Comparison of ENCODE assay signal across 18 mouse cellular contexts in the genomic region with DNA sequence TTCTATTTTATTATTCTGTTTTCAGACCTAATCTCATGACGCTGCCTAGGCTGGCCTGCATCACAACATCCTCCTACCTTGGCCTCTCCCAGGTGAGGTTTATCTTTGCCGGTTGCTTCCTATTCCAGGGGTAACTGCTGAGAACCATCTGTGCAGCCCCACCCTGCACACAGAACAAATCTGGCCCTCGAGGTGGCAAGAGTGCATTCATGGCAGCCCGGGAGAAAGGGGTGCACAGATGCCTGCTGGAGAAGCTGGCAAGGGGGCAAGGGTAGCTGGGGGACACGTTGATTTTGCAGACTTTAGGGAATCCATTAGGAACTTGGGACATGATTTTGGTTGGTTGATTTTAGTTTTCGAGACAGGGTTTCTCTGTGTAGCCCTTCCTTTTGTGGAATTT. TPM values are rescaled to one million over a fixed set of nuclear protein-coding genes. Genes with fewer than 3 reads are reported as not detected.
DNase-seq lines count a peak whose midpoint lies in the region.
"Had no signal": no experiment of that assay in that cellular context is flagged by ENCODE, and none has a peak within 500 bp of the region (broad histone marks: within the 10 kb centered on the region; RNA-seq: fewer than 3 reads in every experiment).

No protein-coding gene starts in this region.

- DNase-seq in heart, embryonic 10.5 days (ENCODE audit: low spot score) = peak; percentile 71
- DNase-seq in heart, adult 9 months (ENCODE audit: low spot score in 2 of 2) = no peak
- peak; percentile 2 to 5 for DNase-seq in left cerebral cortex, postnatal 36 days (ENCODE audit: low spot score in 2 of 2)
- DNase-seq in left cerebral cortex, postnatal 25 days (ENCODE audit: low spot score in 2 of 2) = no peak
- peak; percentile 12 for DNase-seq in right cerebral cortex, postnatal 25 days
- DNase-seq in right cerebral cortex, postnatal 36 days (ENCODE audit: low spot score in 2 of 2) = no peak
- DNase-seq in limb, embryonic 10.5 days (ENCODE audit: low spot score) = peak; percentile 22
- no peak for DNase-seq in adrenal gland, postnatal 14 days
- DNase-seq: adrenal gland, postnatal 10 days; cerebellum, adult 18-20 months; cerebellum, adult 9-11 months; forebrain, postnatal 0 days; heart, postnatal 14 days had no signal

- H3K9me3 ChIP-seq in heart, embryonic 10.5 days = no peaks in the 10 kb centered on the region
- no peaks in the 10 kb centered on the region for H3K9me3 ChIP-seq in limb, embryonic 10.5 days (replicated peaks)
- H3K9me3 ChIP-seq: embryonic facial prominence, embryonic 10.5 days; forebrain, embryonic 13.5 days; heart, embryonic 15.5 days; hindbrain, embryonic 15.5 days had no signal

- intact Hi-C loops in left cerebral cortex, postnatal 36 days (cut with DNase I) = loop anchor here (10.0 kb wide), 1 partner anchor 263 kb away; no protein-coding TSS in a partner anchor
- intact Hi-C loops in left cerebral cortex, postnatal 25 days (cut with DNase I) = loop anchor here (10.0 kb wide), 1 partner anchor 263 kb away; no protein-coding TSS in a partner anchor

- no peak overlapping the region for H3K4me3 ChIP-seq in heart, embryonic 10.5 days
- H3K4me3 ChIP-seq in limb, embryonic 10.5 days = no peak overlapping the region
- H3K4me3 ChIP-seq: embryonic facial prominence, embryonic 10.5 days; forebrain, embryonic 13.5 days; heart, embryonic 15.5 days; hindbrain, embryonic 15.5 days had no signal

- WGBS in heart, embryonic 10.5 days = 82% methylated on average over 6 of the region's 6 CpGs
- 87% methylated on average over 6 of the region's 6 CpGs for WGBS in limb, embryonic 10.5 days

- H3K36me3 ChIP-seq in heart, embryonic 10.5 days = no peaks in the 10 kb centered on the region
- no peaks in the 10 kb centered on the region for H3K36me3 ChIP-seq in limb, embryonic 10.5 days
- H3K36me3 ChIP-seq: embryonic facial prominence, embryonic 10.5 days; heart, embryonic 15.5 days; hindbrain, embryonic 15.5 days had no signal

- no peak overlapping the region for H3K27ac ChIP-seq in heart, embryonic 10.5 days
- no peak overlapping the region for H3K27ac ChIP-seq in limb, embryonic 10.5 days
- H3K27ac ChIP-seq: embryonic facial prominence, embryonic 10.5 days; forebrain, embryonic 13.5 days; heart, embryonic 15.5 days; hindbrain, embryonic 15.5 days had no signal

- H3K27me3 ChIP-seq in heart, embryonic 10.5 days (ENCODE audit: insufficient read depth, poor library complexity, severe bottlenecking) = peaks cover 98% of the 10 kb centered on the region
- H3K27me3 ChIP-seq in limb, embryonic 10.5 days (ENCODE audit: low read depth, poor library complexity, severe bottlenecking) = peaks cover 100% of the 10 kb centered on the region

- peaks cover 12% of the 10 kb centered on the region for H3K4me1 ChIP-seq in heart, embryonic 10.5 days
- H3K4me1 ChIP-seq in limb, embryonic 10.5 days = peaks cover 15% of the 10 kb centered on the region; the same call in 1 of the 2 replicates
- H3K4me1 ChIP-seq: forebrain, embryonic 13.5 days; hindbrain, embryonic 15.5 days had no signal

RNA-seq across cellular contexts. Expression of a gene that starts 2.8 kb away (rescaled TPM):
- 23.0 and 24.3 TPM in 2 replicates for polyA plus RNA-seq in heart, embryonic 10.5 days (2016; fragmentation: Nextera tagmentation; extraction: Ambion mirVana)
- 10 to 100 TPM; 87.9 to 96.9 TPM for total RNA-seq in left cerebral cortex, postnatal 36 days (2021)
- 10 to 100 TPM; 81.1 to 87.3 TPM for total RNA-seq in left cerebral cortex, postnatal 25 days (2021)
- polyA plus RNA-seq in limb, embryonic 10.5 days (2016; fragmentation: Nextera tagmentation; extraction: Ambion mirVana) = 9.3 and 19.8 TPM in 2 replicates
- total RNA-seq in adrenal gland, postnatal 14 days (2021) = 90.1 and 104 TPM in 2 replicates

RNA-seq across cellular contexts. Expression of a gene that starts 24.2 kb away (rescaled TPM):
- 0.10 and 0.18 TPM in 2 replicates for polyA plus RNA-seq in heart, embryonic 10.5 days (2016; fragmentation: Nextera tagmentation; extraction: Ambion mirVana)
- 100 to 1,000 TPM; 256 to 303 TPM for total RNA-seq in left cerebral cortex, postnatal 36 days (2021)
- 100 to 1,000 TPM; 285 to 286 TPM for total RNA-seq in left cerebral cortex, postnatal 25 days (2021)
- polyA plus RNA-seq in limb, embryonic 10.5 days (2016; fragmentation: Nextera tagmentation; extraction: Ambion mirVana) = 0.24 and 0.48 TPM in 2 replicates
- 0.48 and 0.98 TPM in 2 replicates for total RNA-seq in adrenal gland, postnatal 14 days (2021)
- total RNA-seq: gastrocnemius, postnatal 36 days had no signal

RNA-seq across cellular contexts. Expression of a gene that starts 37.9 kb away (rescaled TPM):
- 75.3 and 86.1 TPM in 2 replicates for polyA plus RNA-seq in heart, embryonic 10.5 days (2016; fragmentation: Nextera tagmentation; extraction: Ambion mirVana)
- 10 to 100 TPM; 74.9 to 88.8 TPM for total RNA-seq in left cerebral cortex, postnatal 36 days (2021)
- 10 to 100 TPM; 76.4 to 77.0 TPM for total RNA-seq in left cerebral cortex, postnatal 25 days (2021)
- polyA plus RNA-seq in limb, embryonic 10.5 days (2016; fragmentation: Nextera tagmentation; extraction: Ambion mirVana) = 100 and 102 TPM in 2 replicates
- 102 and 107 TPM in 2 replicates for total RNA-seq in adrenal gland, postnatal 14 days (2021)

RNA-seq across cellular contexts. Expression of a gene that starts 41.7 kb away (rescaled TPM):
- 0.46 and 0.83 TPM in 2 replicates for polyA plus RNA-seq in heart, embryonic 10.5 days (2016; fragmentation: Nextera tagmentation; extraction: Ambion mirVana)
- total RNA-seq in left cerebral cortex, postnatal 36 days (2021) = under 1 TPM; 0.43 to 0.52 TPM
- total RNA-seq in left cerebral cortex, postnatal 25 days (2021) = under 1 TPM; 0.53 to 0.73 TPM
- polyA plus RNA-seq in limb, embryonic 10.5 days (2016; fragmentation: Nextera tagmentation; extraction: Ambion mirVana) = 0.34 and 0.39 TPM in 2 replicates
- total RNA-seq in adrenal gland, postnatal 14 days (2021) = 2.3 and 7.4 TPM in 2 replicates
- total RNA-seq: forebrain, postnatal 0 days had no signal

Comparison
In these comparisons a context has a peak if more than half of its experiments do, and no peak if none do; other contexts are left out.
1. DNase-seq: peak in heart, embryonic 10.5 days (single experiment), left cerebral cortex, postnatal 36 days (2 of 2), right cerebral cortex, postnatal 25 days (single experiment) and limb, embryonic 10.5 days (single experiment); none in heart, adult 9 months (0 of 2), left cerebral cortex, postnatal 25 days (0 of 2), right cerebral cortex, postnatal 36 days (0 of 2) and adrenal gland, postnatal 14 days (single experiment).
2. RNA of a gene that starts 24.2 kb away (total RNA-seq): 256 to 303 TPM in left cerebral cortex, postnatal 36 days and 285 to 286 TPM in left cerebral cortex, postnatal 25 days; 0.48 to 0.98 TPM in adrenal gland, postnatal 14 days; every median in the first group is over 100 times any median in the second.